Mouse (Mus musculus) heart, embryonic 16.5 days (tissue): ENCODE data around the gene Fbxw4. TPM values are rescaled to one million over a fixed set of nuclear protein-coding genes. Genes with fewer than 3 reads are reported as not detected.

Experiments
- ATAC-seq: fragments of 200-750 bp; cut with Nextera tagmentation; replicated peaks from 2 replicates; pipeline ENCODE4 v1.8.0; 2017; ENCODE audit warnings: moderate number of reproducible peaks; ENCODE audit not compliant: insufficient read depth, low FRiP score; ENCODE audit errors: extremely low read depth
- H3K27ac ChIP-seq: fragments of 300-500 bp; sonication (generic); 2 replicates; pipeline ENCODE4 v1.5.1; 2014; ENCODE audit warnings: mild to moderate bottlenecking, low read length, control low read depth, moderate library complexity
- H3K27me3 ChIP-seq: fragments of 300-500 bp; sonication (generic); 2 replicates; pipeline ENCODE4 v1.6.1; 2014; ENCODE audit warnings: low read length, mixed read lengths; ENCODE audit not compliant: control insufficient read depth, insufficient read depth
- H3K36me3 ChIP-seq: fragments of 300-500 bp; sonication (generic); 2 replicates; pipeline ENCODE4 v1.6.1; 2014; ENCODE audit not compliant: control insufficient read depth, insufficient read depth
- H3K4me1 ChIP-seq: fragments of 300-500 bp; sonication (generic); 2 replicates; pipeline ENCODE4 v1.6.1; 2014; ENCODE audit warnings: low read length, mixed read lengths; ENCODE audit not compliant: control insufficient read depth, insufficient read depth
- H3K4me2 ChIP-seq: fragments of 300-500 bp; sonication (generic); 2 replicates; pipeline ENCODE4 v1.6.1; 2014; ENCODE audit warnings: low read depth, mild to moderate bottlenecking, control low read depth, low read length
- H3K4me3 ChIP-seq: fragments of 300-500 bp; sonication (generic); 2 replicates; pipeline ENCODE4 v1.5.1; 2014; ENCODE audit warnings: mild to moderate bottlenecking, control low read depth, low read length
- H3K9ac ChIP-seq: fragments of 300-500 bp; sonication (generic); 2 replicates; pipeline ENCODE4 v1.6.1; 2014; ENCODE audit warnings: low read length, control low read depth
- H3K9me3 ChIP-seq: fragments of 300-500 bp; sonication (generic); replicated peaks from 2 replicates; pipeline ENCODE4 v1.6.1; 2016; ENCODE audit warnings: low read length; ENCODE audit not compliant: control insufficient read depth
- WGBS: fragments of 180-500 bp; shearing (Covaris S2); extraction: QIAGEN DNeasy Blood & Tissue Kit; methylation state at CpG from one replicate; pipeline ENCODE4 v1.1.7; 2014; 5-methylcytosine and 5-hydroxymethylcytosine counted together
- polyA plus RNA-seq: library from polyadenylated mRNA; unstranded; fragments of >200 nt; fragmentation: Nextera tagmentation; extraction: Ambion mirVana; gene quantifications from 2 replicates; pipeline ENCODE4 v1.2.1, GENCODE M21; 2015

The Fbxw4 gene
- polyA plus RNA-seq, 1 experiment from 2014 or later = 7.1 TPM

GRCm38 (mm10) chr19:45659301-45659737 is 793 bp downstream of the Fbxw4 start:
- Histone ChIP-seq H3K4me1 (peaks cover 36% of the 10 kb centered on the region), H3K9ac (peak overlapping the region; percentile 89), H3K27me3 (no peaks in the 10 kb centered on the region), H3K4me2 (peak overlapping the region; percentile 82), H3K27ac (peak overlapping the region; percentile 91), H3K4me3 (peak overlapping the region; percentile 78), H3K36me3 (no peaks in the 10 kb centered on the region), H3K9me3 (no peaks in the 10 kb centered on the region)
- under 1% methylated on average over 18 of the region's 18 CpGs for WGBS
- ATAC-seq = peak; percentile 41

GRCm38 (mm10) chr19:45658556-45659268 is 1.4 kb downstream of the Fbxw4 start:
- no peaks in the 10 kb centered on the region for H3K36me3 ChIP-seq
- H3K4me3 ChIP-seq = peak overlapping the region; percentile 78
- peak overlapping the region; percentile 91 for H3K27ac ChIP-seq
- ATAC-seq = no peak
- H3K9me3 ChIP-seq = no peaks in the 10 kb centered on the region
- H3K4me1 ChIP-seq = peaks cover 36% of the 10 kb centered on the region
- H3K4me2 ChIP-seq = peak overlapping the region; percentile 82
- peak overlapping the region; percentile 89 for H3K9ac ChIP-seq
- H3K27me3 ChIP-seq = no peaks in the 10 kb centered on the region
- WGBS = 57% methylated on average over 10 of the region's 10 CpGs

- Histone ChIP-seq H3K4me3 (no peak overlapping the region), H3K9ac (no peak overlapping the region), H3K36me3 (no peaks in the 10 kb centered on the region), H3K4me2 (no peak overlapping the region), H3K27me3 (no peaks in the 10 kb centered on the region), H3K27ac (no peak overlapping the region), H3K4me1 (peaks cover 37% of the 10 kb centered on the region), H3K9me3 (no peaks in the 10 kb centered on the region)
- WGBS = 67% methylated on average over 1 of the region's 1 CpGs
- ATAC-seq = no peak
These were observed 2.3 kb downstream of the Fbxw4 start for GRCm38 (mm10) chr19:45657828-45658227.

- H3K4me1 ChIP-seq = peaks cover 44% of the 10 kb centered on the region
- H3K27me3 ChIP-seq = no peaks in the 10 kb centered on the region
- no peak overlapping the region; the same call in 1 of the 2 replicates for H3K9ac ChIP-seq
- H3K4me2 ChIP-seq = peak overlapping the region; percentile 26; the same call in 1 of the 2 replicates
- H3K9me3 ChIP-seq = no peaks in the 10 kb centered on the region
- peak overlapping the region; percentile 17; the same call in 1 of the 2 replicates for H3K27ac ChIP-seq
- no peak overlapping the region for H3K4me3 ChIP-seq
- WGBS = 37% methylated on average over 8 of the region's 8 CpGs
- no peaks in the 10 kb centered on the region for H3K36me3 ChIP-seq
- no peak for ATAC-seq
These were observed 3.1 kb downstream of the Fbxw4 start for GRCm38 (mm10) chr19:45656810-45657595.

- Histone ChIP-seq H3K4me2 (no peak overlapping the region), H3K4me1 (peaks cover 47% of the 10 kb centered on the region), H3K27me3 (no peaks in the 10 kb centered on the region), H3K27ac (no peak overlapping the region), H3K36me3 (no peaks in the 10 kb centered on the region), H3K9ac (no peak overlapping the region), H3K4me3 (no peak overlapping the region), H3K9me3 (no peaks in the 10 kb centered on the region)
- whole genome bisulfite sequencing = 73% methylated on average over 8 of the region's 8 CpGs
- ATAC-seq = no peak
These were observed 4.2 kb downstream of the Fbxw4 start for GRCm38 (mm10) chr19:45655870-45656269.

GRCm38 (mm10) chr19:45653986-45654385 is 6.1 kb downstream of the Fbxw4 start:
- Histone ChIP-seq H3K4me1 (peaks cover 40% of the 10 kb centered on the region), H3K9ac (no peak overlapping the region), H3K4me3 (no peak overlapping the region), H3K9me3 (no peaks in the 10 kb centered on the region), H3K27ac (no peak overlapping the region), H3K4me2 (no peak overlapping the region), H3K36me3 (no peaks in the 10 kb centered on the region), H3K27me3 (no peaks in the 10 kb centered on the region)
- no peak for ATAC-seq
- WGBS = 81% methylated on average over 6 of the region's 6 CpGs

GRCm38 (mm10) chr19:45652286-45652988 is 7.7 kb downstream of the Fbxw4 start:
- Histone ChIP-seq H3K9me3 (no peaks in the 10 kb centered on the region), H3K36me3 (no peaks in the 10 kb centered on the region), H3K4me2 (peak overlapping the region; percentile 16; the same call in 1 of the 2 replicates), H3K9ac (no peak overlapping the region), H3K27ac (no peak overlapping the region), H3K4me1 (peaks cover 31% of the 10 kb centered on the region), H3K27me3 (no peaks in the 10 kb centered on the region), H3K4me3 (no peak overlapping the region)
- WGBS = 53% methylated on average over 15 of the region's 15 CpGs
- 0 out of 2 replicates have a peak, but pooled peaks have one; percentile 19 for ATAC-seq

GRCm38 (mm10) chr19:45651524-45651923 is 8.6 kb downstream of the Fbxw4 start:
- Histone ChIP-seq H3K27ac (no peak overlapping the region), H3K9me3 (no peaks in the 10 kb centered on the region), H3K36me3 (no peaks in the 10 kb centered on the region), H3K4me2 (no peak overlapping the region), H3K4me3 (no peak overlapping the region), H3K9ac (no peak overlapping the region), H3K4me1 (peaks cover 23% of the 10 kb centered on the region), H3K27me3 (no peaks in the 10 kb centered on the region)
- WGBS = 75% methylated on average over 8 of the region's 8 CpGs
- no peak for ATAC-seq
